Mouse (Mus musculus) embryonic stem cell, embryonic (primary cell): ENCODE results near the gene Pkp1.

Experiments
- CTCF ChIA-PET, 4 experiments: fragments of 300-600 bp in 2 of 4; fragments of 350-600 bp in 2 of 4; sonication (Branson Sonifier 250); formaldehyde crosslinking; loops; one replicate each; lab custom pipeline; 2022; ENCODE audit warnings: inconsistent platforms in 2 of 4; lab: Charles Lee
- POLR2A ChIA-PET, 4 experiments: fragments of 300-600 bp in 2 of 4; fragments of 350-600 bp in 2 of 4; sonication (Branson Sonifier 250); formaldehyde crosslinking; loops; one replicate each; lab custom pipeline; 2022; ENCODE audit warnings: antibody characterized with exemption in 4 of 4, inconsistent platforms in 1 of 4; lab: Charles Lee

Pkp1 gene

DNA sequence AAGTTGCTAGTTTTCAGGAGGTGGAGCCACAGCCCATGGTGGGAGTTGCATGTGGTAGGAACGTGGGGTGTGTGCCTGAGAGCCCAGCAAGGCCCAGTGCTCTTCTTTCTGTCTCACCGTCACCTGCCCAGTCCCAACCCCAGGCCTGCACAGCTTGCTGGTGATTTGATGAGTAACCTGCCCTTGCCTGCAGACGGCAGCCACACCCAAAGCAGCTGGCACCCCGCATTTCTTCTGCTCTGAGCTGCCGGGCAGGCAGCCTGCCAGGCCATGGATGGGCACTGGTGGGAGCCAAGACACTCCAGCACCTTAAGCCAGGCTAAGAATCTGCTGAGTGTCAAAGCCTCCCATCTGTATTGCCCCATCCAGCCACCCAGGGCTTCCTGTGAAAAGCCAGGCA lies 6.8 kb upstream of the Pkp1 start:
- POLR2A ChIA-PET: interaction anchor here in 1 of 4 experiments (0.9 kb wide), 1 partner anchor 11 kb away, joined by 3 read pairs; no protein-coding TSS in a partner anchor

GRCm38 (mm10) chr1:135924377-135924994 lies 5.5 kb upstream of the Pkp1 start:
- ChIA-PET POLR2A (no interaction called here), CTCF (no interaction called here)

More for the DNA sequence above, 6.8 kb upstream of the Pkp1 start:
- CTCF ChIA-PET: interaction anchor here in 3 of 4 experiments (0.5 to 1.8 kb wide), 5 partner anchors 16 to 395 kb away, joined by 3 to 20 read pairs (median 6); no protein-coding TSS in a partner anchor

DNA sequence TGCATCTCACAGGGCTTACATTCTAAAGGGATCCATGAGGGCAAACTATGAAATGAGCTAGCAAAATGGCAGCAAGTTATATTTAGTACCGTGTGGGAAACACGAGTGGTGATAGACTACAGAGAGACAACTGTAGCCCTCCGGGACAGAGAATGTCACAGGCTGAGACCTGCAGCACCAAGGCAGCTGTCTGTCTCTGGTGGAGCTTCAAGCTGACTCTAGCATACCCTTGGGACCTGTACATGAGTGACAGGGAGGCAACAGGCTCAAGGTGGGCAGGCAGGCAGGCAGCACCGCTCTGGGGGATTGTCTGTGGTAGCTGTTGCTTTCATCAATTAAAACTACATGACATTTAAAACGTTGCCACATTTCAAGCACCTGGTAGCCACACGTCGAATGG lies 4.2 kb upstream of the Pkp1 start:
- ChIA-PET CTCF (no interaction called here), POLR2A (interaction anchor here in 1 of 4 experiments (0.7 kb wide), 1 partner anchor 21 kb away, joined by 3 read pairs; no protein-coding TSS in a partner anchor)

DNA sequence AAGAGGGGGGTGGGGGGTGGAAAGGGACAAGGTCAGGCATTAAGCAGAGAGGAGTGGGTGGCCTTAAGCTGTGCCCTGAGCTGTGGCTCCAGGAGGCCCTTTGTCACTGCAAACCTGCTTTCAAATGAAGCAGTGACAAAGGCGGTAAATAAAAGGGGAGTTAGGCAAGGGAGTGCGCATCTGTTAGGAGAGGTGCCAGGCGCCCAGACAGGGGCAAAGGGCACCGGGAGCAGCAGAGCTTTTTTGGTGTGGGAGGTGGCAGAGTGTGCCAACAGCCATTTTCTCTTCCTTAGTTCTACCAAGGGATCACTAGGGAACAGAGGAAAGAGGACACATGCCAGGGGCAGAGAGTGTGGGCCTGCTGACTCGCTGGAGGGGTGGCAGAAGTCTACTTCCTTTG lies 1.8 kb downstream of the Pkp1 start:
- ChIA-PET CTCF (interaction anchor here in 1 of 4 experiments (0.8 to 1.5 kb wide), 3 partner anchors 28 to 164 kb away, joined by 4 to 6 read pairs (median 5); no protein-coding TSS in a partner anchor), POLR2A (no interaction called here)

DNA sequence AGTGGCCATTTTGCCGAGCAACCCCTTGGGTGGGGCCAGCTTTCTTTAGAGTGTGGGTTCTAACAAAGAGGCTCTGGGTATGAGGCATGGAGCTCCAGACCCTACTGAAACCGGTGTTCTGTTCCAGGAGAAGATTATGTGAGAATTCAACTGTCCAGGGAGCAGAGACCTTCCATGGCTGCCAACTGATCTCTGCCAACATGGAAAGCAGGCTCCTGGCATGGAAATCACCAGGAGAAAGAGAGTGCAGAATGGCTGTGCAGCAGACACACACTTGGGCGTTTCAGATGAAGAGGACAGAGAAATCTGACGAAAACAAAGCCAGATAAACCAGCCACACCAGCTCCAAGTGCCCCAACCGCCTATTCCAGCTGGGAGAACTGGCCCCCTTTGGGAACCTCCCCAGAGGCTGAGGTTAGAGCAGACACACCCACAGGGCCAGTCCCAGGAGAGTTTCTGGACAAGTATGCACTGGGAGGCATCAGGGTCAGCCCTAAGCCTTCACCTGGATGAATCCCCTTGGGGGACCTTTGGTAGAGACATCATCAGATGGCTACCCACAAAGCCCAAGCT lies 2.4 kb downstream of the Pkp1 start:
- ChIA-PET POLR2A (interaction anchor here in 2 of 4 experiments (0.6 to 0.7 kb wide), 3 partner anchors 97 to 705 kb away, joined by 3 to 5 read pairs (median 4); no protein-coding TSS in a partner anchor), CTCF (interaction anchor here in 2 of 4 experiments (0.8 to 1.6 kb wide), 6 partner anchors 17 to 164 kb away, joined by 3 to 6 read pairs (median 4); no protein-coding TSS in a partner anchor)

DNA sequence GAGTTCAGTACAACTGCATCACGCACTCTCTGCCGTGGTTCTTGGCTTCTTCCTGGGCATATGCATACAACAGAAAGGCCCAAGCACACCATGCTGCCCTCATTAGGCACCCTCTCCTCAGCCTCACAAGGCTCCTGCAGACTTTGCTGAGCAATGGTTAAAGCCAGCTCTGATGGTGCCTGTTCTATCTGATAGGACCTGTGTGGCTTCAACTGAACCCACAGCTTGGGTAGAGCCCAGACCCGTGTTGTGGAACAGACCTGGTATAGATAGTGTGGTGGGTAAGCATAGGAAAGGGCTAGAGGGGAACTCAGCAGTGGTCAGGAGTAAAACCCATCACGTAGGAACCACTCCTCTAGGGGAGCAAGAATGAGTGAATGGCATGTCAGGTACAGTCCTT lies 5.3 kb downstream of the Pkp1 start:
- ChIA-PET POLR2A (interaction anchor here in 1 of 4 experiments (2.3 kb wide), 1 partner anchor 22 kb away, joined by 7 read pairs; no protein-coding TSS in a partner anchor), CTCF (interaction anchor here in 1 of 4 experiments (0.6 kb wide), 1 partner anchor 480 kb away, joined by 4 read pairs; no protein-coding TSS in a partner anchor)

GRCm38 (mm10) chr1:135909381-135909780 lies 9.6 kb downstream of the Pkp1 start:
- ChIA-PET POLR2A (no interaction called here), CTCF (interaction anchor here in 1 of 4 experiments (1.5 kb wide), 1 partner anchor 36 kb away, joined by 3 read pairs; no protein-coding TSS in a partner anchor)

DNA sequence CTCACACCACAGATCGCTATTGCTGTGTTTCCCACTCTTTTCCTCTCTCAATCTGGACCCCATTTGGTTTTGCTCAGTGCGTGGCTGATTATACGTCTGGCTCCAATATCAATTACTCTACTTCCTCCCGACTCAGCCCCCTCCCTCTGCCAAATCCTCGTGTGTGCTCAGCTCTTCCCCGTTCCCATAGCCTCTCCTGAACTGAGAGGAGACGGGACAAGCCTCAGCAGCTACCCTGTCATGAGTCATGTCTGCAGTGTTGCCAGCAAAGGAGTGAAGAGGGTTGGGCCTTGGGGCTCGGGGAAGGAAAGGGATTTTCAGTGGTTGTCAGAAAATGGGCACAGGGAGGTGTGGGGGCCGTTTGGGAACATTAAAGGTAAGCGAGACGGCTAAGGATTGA lies 12.3 kb downstream of the Pkp1 start:
- ChIA-PET POLR2A (interaction anchor here in 1 of 4 experiments (0.9 kb wide), 1 partner anchor 12 kb away, joined by 3 read pairs; the partner anchor contains the start of gene Pkp1), CTCF (no interaction called here)

GRCm38 (mm10) chr1:135899991-135900515 lies 19.0 kb downstream of the Pkp1 start:
- CTCF ChIA-PET: interaction anchor here in 1 of 4 experiments (0.9 kb wide), 1 partner anchor 17 kb away, joined by 6 read pairs; no protein-coding TSS in a partner anchor
- POLR2A ChIA-PET: interaction anchor here in 2 of 4 experiments (1.3 to 1.4 kb wide), 2 partner anchors 19 to 43 kb away, joined by 3 read pairs; partner anchors contain the start of gene Pkp1 (in 1 of the 2)

DNA sequence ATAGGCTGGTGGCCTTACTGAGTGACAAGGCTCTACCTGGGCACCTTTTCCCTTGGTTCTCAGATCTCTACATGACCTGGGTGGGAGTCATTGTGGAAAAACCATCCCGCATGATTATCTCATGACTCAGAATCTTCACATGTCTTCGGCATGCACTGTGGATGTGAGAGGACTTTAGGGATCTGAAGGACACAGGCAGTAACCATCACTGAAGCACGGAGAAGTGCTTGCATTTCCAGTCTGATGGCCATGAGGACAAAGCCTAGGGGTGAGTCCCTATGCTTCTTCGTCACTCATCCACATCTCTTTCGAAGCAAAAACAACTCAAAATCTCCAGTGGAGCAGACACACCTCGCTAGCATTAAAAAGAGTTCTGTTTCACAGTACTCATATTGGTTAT lies 19.7 kb downstream of the Pkp1 start:
- CTCF ChIA-PET: no interaction called here
- POLR2A ChIA-PET: no interaction called here

DNA sequence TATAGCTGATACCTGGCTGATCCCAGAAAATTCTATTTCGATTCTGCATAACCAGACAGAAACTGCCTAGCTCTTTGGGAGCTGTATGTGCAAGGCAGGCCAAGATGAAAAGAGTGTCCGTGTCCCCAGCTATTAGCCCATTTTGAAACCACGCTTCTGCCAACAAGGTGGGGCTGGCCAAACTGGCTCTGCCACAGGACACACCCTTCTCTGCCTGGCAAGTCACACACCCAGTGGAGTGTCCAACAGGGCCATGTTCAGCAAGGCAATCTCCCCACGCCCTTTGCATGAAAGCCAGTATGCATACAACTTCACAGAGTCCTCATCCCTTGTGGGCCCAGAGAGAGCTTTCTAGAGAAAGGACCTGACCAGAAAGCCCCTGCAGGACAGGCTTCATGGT lies 23.6 kb downstream of the Pkp1 start:
- CTCF ChIA-PET: interaction anchor here in 3 of 4 experiments (0.5 to 3.3 kb wide), 3 partner anchors 13 to 790 kb away, joined by 3 to 10 read pairs (median 5); no protein-coding TSS in a partner anchor
- POLR2A ChIA-PET: no interaction called here

DNA sequence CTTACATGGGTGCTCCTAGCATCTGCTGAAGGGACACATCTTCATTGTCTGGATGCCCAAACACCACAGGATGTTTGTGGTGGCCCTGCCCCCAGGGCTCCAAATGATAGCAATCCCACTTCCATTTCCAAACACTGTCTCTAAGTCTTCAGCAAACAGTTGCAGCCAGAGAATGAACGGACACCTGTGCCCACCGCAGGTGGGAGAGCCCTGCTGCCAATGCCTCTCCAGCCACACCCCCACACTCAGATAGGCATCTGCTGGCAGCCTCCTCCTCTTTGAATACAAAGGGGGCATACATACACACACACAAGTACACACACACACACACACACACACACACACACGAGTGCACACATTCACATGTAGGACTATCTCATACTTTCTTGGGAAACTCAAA lies 25.6 kb downstream of the Pkp1 start:
- ChIA-PET CTCF (interaction anchor here in 3 of 4 experiments (1.3 to 3.3 kb wide), 3 partner anchors 10 to 11 kb away, joined by 4 to 12 read pairs (median 10); no protein-coding TSS in a partner anchor), POLR2A (no interaction called here)

GRCm38 (mm10) chr1:135892764-135893163 lies 26.2 kb downstream of the Pkp1 start:
- POLR2A ChIA-PET: interaction anchor here in 1 of 4 experiments (2.3 kb wide), 1 partner anchor 21 kb away, joined by 7 read pairs; no protein-coding TSS in a partner anchor
- CTCF ChIA-PET: interaction anchor here (0.6 to 2.6 kb wide), 4 partner anchors 10 to 839 kb away, joined by 4 to 12 read pairs (median 6); no protein-coding TSS in a partner anchor

- POLR2A ChIA-PET: interaction anchor here in 1 of 4 experiments (2.3 kb wide), 1 partner anchor 21 kb away, joined by 7 read pairs; no protein-coding TSS in a partner anchor
- CTCF ChIA-PET: interaction anchor here (0.6 to 2.6 kb wide), 5 partner anchors 9 to 840 kb away, joined by 4 to 12 read pairs (median 4); no protein-coding TSS in a partner anchor
Measured at GRCm38 (mm10) chr1:135892233-135892632, 26.8 kb downstream of the Pkp1 start.

DNA sequence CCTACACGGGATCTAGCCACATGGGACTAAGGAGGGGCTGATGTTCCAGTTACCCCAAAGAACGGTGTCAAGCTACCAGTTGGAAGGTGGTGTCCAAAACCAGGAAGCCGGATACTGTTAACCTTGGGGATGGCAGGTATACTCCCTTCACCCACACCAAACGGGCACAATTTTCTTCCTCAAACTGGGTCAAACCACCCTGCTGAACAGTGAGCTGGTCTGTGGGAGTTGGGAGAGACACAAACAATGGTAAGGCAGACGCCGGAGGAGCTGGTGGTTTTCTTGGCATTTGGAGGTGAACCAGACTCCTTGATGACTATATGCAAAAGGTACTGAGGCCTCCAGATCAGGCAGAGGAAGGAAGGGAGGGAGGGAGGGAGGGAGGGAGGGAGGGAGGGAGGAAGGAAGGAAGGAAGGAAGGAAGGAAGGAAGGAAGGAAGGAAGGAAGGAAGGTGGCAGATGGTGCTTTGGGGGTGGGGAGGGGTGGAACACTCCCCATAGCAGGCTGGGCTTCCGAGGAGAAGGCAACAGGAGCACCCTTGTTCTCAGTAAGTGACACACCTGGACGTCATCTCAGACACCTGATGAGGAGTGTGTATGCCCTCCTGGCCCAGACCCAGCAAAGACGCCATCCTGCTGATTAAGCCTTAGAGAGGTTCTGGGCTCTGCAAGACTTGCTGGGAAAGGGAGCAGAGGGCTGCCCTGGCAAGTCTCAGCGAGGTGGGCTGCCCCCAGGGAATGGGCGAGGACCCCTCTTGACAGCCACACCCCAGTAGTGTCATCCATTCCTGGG lies 27.4 kb downstream of the Pkp1 start:
- ChIA-PET CTCF (interaction anchor here (0.9 to 2.6 kb wide), 6 partner anchors 9 to 54 kb away, joined by 3 to 12 read pairs (median 4); no protein-coding TSS in a partner anchor), POLR2A (interaction anchor here in 2 of 4 experiments (0.8 to 2.3 kb wide), 3 partner anchors 9 to 22 kb away, joined by 3 to 7 read pairs (median 3); no protein-coding TSS in a partner anchor)

- CTCF ChIA-PET: interaction anchor here in 2 of 4 experiments (0.6 to 0.7 kb wide), 2 partner anchors 55 to 1365 kb away, joined by 3 to 4 read pairs; no protein-coding TSS in a partner anchor
- POLR2A ChIA-PET: interaction anchor here in 1 of 4 experiments (1.4 kb wide), 1 partner anchor 13 kb away, joined by 3 read pairs; no protein-coding TSS in a partner anchor
Measured at GRCm38 (mm10) chr1:135889461-135890185, 29.4 kb downstream of the Pkp1 start.
